Mouse (Mus musculus) forebrain, embryonic 10.5 days (tissue): ENCODE measurements at regions not wholly inside any gene's neighbourhood (a gene's known extent, or its start where the extent isn't known, plus 50 kb on each side); places are given as distances from the start of the nearest gene placed in this dataset.
"Not testable (repeated sequence)": the region's sequence is repeated elsewhere in the genome, so short reads cannot be mapped to it uniquely, and the experiment has no call there.

Source experiments
- DNase-seq: peaks from one replicate; pipeline ENCODE4 v3.0.0-alpha.2; 2017; ENCODE audit warnings: low spot score; ENCODE audit errors: extremely low spot score
- H3K27ac ChIP-seq: fragments of 300-500 bp; sonication (generic); 2 replicates; pipeline ENCODE4 v1.5.1; 2016; ENCODE audit warnings: mild to moderate bottlenecking
- H3K27me3 ChIP-seq: fragments of 300-500 bp; sonication (generic); 2 replicates; pipeline ENCODE4 v1.6.1; 2016; ENCODE audit warnings: mild to moderate bottlenecking; ENCODE audit not compliant: poor library complexity, severe bottlenecking
- H3K36me3 ChIP-seq: fragments of 300-500 bp; sonication (generic); replicated peaks from 2 replicates; pipeline ENCODE4 v1.6.1; 2016; ENCODE audit warnings: mild to moderate bottlenecking, moderate library complexity
- H3K4me1 ChIP-seq: fragments of 300-500 bp; sonication (generic); 2 replicates; pipeline ENCODE4 v1.6.1; 2016
- H3K4me3 ChIP-seq: fragments of 300-500 bp; sonication (generic); 2 replicates; pipeline ENCODE4 v1.5.1; 2016; ENCODE audit warnings: mild to moderate bottlenecking, moderate library complexity
- H3K9me3 ChIP-seq: fragments of 300-500 bp; sonication (generic); 2 replicates; pipeline ENCODE4 v1.6.1; 2016; ENCODE audit warnings: mild to moderate bottlenecking, moderate library complexity
- WGBS: fragments of 180-500 bp; shearing (Covaris S2); methylation state at CpG from one replicate; pipeline ENCODE4 v1.1.7; 2016; 5-methylcytosine and 5-hydroxymethylcytosine counted together

DNA sequence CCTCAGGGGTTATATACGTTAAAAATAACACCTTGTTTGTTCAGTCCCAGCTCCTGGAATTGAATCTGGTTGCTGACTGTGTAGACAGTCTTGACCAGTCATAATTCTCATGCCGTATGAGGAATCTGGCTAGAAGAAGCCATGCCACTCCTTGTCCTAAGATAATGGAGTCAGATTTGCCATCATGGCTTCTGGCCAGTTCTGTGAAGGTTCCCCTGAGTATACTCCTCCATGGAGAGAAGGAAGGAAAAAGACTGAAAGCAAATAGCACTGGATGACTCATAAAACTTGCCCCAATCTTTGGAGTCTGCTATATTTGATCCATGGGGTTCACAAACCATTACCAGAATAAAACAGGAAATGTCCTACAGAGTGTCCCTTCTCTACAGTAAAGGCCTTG lies 208.0 kb downstream of the Fam76b start:
- H3K4me3 ChIP-seq, result no peak overlapping the region
- no peak for DNase-seq
- 90% methylated on average over 2 of the region's 2 CpGs for WGBS
- 0 out of 2 replicates have a peak, but pooled peaks cover 11% of the 10 kb centered on the region for H3K4me1 ChIP-seq
- H3K27me3 ChIP-seq, result no peaks in the 10 kb centered on the region
- no peak overlapping the region for H3K27ac ChIP-seq
- H3K36me3 ChIP-seq, result no peaks in the 10 kb centered on the region
- no peaks in the 10 kb centered on the region for H3K9me3 ChIP-seq

DNA sequence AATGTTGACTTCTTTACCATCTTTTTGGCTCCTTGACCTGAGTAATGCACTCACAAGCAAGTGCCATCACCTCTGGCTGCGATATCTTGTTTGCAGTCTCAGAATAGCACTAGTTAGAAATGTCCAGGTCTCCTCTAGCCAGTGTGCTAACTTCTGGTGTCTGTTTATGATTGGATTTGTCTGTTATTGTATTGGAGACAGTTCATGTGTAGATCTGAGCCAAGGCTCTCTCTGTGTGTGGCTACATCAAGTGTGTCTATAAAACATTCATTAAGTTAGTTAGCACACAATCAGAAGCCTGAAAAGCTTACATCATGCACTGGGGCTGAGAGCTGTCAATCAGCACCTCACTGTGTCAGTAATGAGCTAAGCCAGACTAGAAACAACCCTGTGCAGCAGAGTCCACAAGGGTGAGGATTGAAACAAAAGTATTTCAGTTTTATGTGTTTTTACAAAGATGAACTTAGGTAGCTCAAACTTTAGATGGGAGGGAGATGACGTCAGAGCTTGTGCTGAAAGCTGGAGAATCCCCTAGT lies 214.5 kb downstream of the Fam76b start:
- Histone ChIP-seq H3K4me3 (no peak overlapping the region), H3K27me3 (no peaks in the 10 kb centered on the region), H3K36me3 (no peaks in the 10 kb centered on the region), H3K27ac (no peak overlapping the region), H3K9me3 (no peaks in the 10 kb centered on the region), H3K4me1 (no peaks in the 10 kb centered on the region)
- DNase-seq, result no peak
- 78% methylated on average over 2 of the region's 2 CpGs for WGBS

DNA sequence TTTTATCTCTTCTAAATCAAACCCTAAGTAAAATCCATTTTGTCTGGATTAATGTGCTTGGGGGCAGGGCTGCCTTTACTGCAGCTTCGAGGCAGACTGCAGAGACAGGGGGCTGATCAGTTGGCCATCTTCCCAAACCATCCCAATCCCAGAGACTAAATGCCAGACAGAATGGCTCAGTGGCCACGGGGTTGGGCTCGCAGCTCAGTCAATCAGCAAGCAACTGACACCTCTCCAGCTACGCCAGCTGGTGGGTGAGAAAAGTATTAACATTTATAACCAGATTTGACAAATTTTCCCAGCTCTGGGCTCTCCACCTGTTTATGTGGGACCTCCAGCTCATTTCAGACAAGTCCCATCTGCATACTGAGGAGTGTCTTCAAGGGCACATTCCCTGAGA lies 220.7 kb downstream of the Fam76b start:
- peaks cover 4% of the 10 kb centered on the region for H3K4me1 ChIP-seq
- no peaks in the 10 kb centered on the region for H3K36me3 ChIP-seq
- no peak overlapping the region for H3K27ac ChIP-seq
- no peak overlapping the region for H3K4me3 ChIP-seq
- 83% methylated on average over 4 of the region's 4 CpGs for WGBS
- DNase-seq, result no peak
- no peaks in the 10 kb centered on the region for H3K9me3 ChIP-seq
- no peaks in the 10 kb centered on the region for H3K27me3 ChIP-seq

GRCm38 (mm10) chr9:14053704-14054103 lies 221.2 kb upstream of the Sesn3 start:
- Histone ChIP-seq H3K4me1 (peaks cover 30% of the 10 kb centered on the region), H3K27ac (0 out of 2 replicates have a peak overlapping the region, but pooled peaks have one; percentile 16), H3K4me3 (no peak overlapping the region), H3K9me3 (no peaks in the 10 kb centered on the region), H3K36me3 (no peaks in the 10 kb centered on the region), H3K27me3 (no peaks in the 10 kb centered on the region)
- no peak for DNase-seq
- 49% methylated on average over 2 of the region's 2 CpGs for WGBS

DNA sequence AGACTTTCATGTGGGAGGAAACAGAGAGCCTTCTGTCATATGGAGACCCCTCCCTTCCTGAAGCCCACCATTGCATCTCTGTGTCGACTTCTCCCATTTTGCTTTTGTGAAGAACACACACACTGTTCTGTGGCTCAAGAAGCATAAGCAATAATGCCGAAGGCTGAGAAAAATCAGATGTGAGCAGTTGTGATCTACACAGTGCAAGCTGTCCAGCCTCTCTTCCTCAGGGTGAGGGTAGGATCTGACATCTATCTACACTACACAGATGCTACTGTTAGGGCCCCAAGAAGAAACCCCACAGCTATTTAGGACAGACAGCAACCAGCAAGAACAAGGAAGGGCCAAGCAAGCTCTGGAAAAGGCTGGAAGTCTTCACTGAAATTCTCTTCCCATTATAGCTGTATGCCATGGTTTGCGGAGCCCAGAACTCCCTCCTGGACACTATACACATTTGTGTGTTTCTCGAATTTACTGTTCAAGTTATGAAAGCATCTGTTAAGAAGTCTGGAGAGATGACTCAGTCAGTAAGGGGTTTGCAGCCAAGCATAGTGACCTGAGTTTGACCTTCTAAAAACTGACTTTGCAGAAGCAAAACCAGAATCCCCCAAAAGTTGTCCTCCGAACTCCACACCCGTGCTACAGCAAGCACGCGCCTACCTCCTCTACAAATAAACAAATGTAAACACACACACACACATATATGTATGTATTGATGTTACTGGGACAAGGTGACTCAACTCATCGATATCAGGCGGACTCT lies 218.3 kb upstream of the Sesn3 start:
- Histone ChIP-seq H3K36me3 (no peaks in the 10 kb centered on the region), H3K27ac (no peak overlapping the region), H3K4me3 (no peak overlapping the region), H3K9me3 (no peaks in the 10 kb centered on the region), H3K27me3 (no peaks in the 10 kb centered on the region), H3K4me1 (peaks cover 39% of the 10 kb centered on the region)
- WGBS, result 89% methylated on average over 10 of the region's 10 CpGs
- DNase-seq, result no peak

GRCm38 (mm10) chr9:14058592-14059227 lies 216.2 kb upstream of the Sesn3 start:
- no peak overlapping the region for H3K4me3 ChIP-seq
- WGBS, result 15% methylated on average over 5 of the region's 5 CpGs
- H3K9me3 ChIP-seq, result no peaks in the 10 kb centered on the region
- H3K36me3 ChIP-seq, result no peaks in the 10 kb centered on the region
- H3K4me1 ChIP-seq, result peaks cover 30% of the 10 kb centered on the region
- no peaks in the 10 kb centered on the region for H3K27me3 ChIP-seq
- peak overlapping the region; percentile 35; the same call in 1 of the 2 replicates for H3K27ac ChIP-seq
- DNase-seq, result no peak

DNA sequence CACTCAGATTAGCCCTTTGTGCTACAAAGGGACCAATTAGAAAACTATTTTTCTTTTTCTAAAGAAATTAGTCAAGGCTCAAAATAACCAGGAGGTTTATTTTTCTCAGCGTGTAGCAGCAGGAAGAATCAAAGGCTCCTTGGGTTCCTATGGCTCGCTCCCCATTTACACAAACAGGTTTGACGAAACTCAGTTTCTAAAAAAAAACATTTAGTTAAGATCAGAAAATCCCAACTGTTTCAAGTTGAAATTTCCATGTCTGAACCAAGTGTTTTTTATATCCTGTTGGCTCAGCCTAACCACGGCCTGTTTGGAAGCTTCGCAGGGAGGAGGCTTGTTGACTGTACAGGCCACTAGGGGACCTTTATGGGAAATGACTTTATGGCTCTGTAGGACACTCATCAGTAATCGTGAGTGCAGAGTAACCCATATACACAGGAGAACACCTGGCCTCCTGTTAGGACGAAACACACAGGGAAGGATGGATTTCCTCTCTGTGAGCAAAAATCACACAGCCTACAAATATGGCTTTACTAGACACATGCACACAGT lies 215.6 kb upstream of the Sesn3 start:
- no peaks in the 10 kb centered on the region for H3K9me3 ChIP-seq
- H3K27me3 ChIP-seq, result no peaks in the 10 kb centered on the region
- DNase-seq, result no peak
- 38% methylated on average over 7 of the region's 7 CpGs for WGBS
- H3K4me3 ChIP-seq, result no peak overlapping the region
- peaks cover 24% of the 10 kb centered on the region for H3K4me1 ChIP-seq
- no peaks in the 10 kb centered on the region for H3K36me3 ChIP-seq
- H3K27ac ChIP-seq, result peak overlapping the region; percentile 35; the same call in 1 of the 2 replicates

- no peak for DNase-seq
- 98% methylated on average over 2 of the region's 2 CpGs for WGBS
These were observed 214.6 kb upstream of the Sesn3 start for GRCm38 (mm10) chr9:14060257-14060656.

GRCm38 (mm10) chr9:14061389-14061788 lies 213.5 kb upstream of the Sesn3 start:
- Histone ChIP-seq H3K27me3 (no peaks in the 10 kb centered on the region), H3K36me3 (no peaks in the 10 kb centered on the region), H3K9me3 (peaks cover 19% of the 10 kb centered on the region), H3K27ac (no peak overlapping the region), H3K4me3 (no peak overlapping the region), H3K4me1 (peaks cover 24% of the 10 kb centered on the region)
- WGBS, result 84% methylated on average over 5 of the region's 5 CpGs
- no peak for DNase-seq

More at GRCm38 (mm10) chr9:14060257-14060656, 214.6 kb upstream of the Sesn3 start:
- peaks cover 24% of the 10 kb centered on the region for H3K4me1 ChIP-seq
- no peak overlapping the region for H3K27ac ChIP-seq
- H3K9me3 ChIP-seq, result peaks cover 8% of the 10 kb centered on the region
- no peaks in the 10 kb centered on the region for H3K27me3 ChIP-seq
- no peaks in the 10 kb centered on the region for H3K36me3 ChIP-seq
- no peak overlapping the region for H3K4me3 ChIP-seq

- Histone ChIP-seq H3K9me3 (peaks cover 22% of the 10 kb centered on the region), H3K27me3 (no peaks in the 10 kb centered on the region), H3K36me3 (no peaks in the 10 kb centered on the region), H3K4me3 (no peak overlapping the region), H3K4me1 (peaks cover 24% of the 10 kb centered on the region), H3K27ac (no peak overlapping the region)
- WGBS, result 87% methylated on average over 9 of the region's 9 CpGs
- no peak for DNase-seq
These were observed 213.0 kb upstream of the Sesn3 start for GRCm38 (mm10) chr9:14061840-14062239.

- peaks cover 19% of the 10 kb centered on the region for H3K4me1 ChIP-seq
- peaks cover 22% of the 10 kb centered on the region for H3K9me3 ChIP-seq
- H3K27ac ChIP-seq, result no peak overlapping the region
- 93% methylated on average over 1 of the region's 1 CpGs for WGBS
- no peak overlapping the region for H3K4me3 ChIP-seq
- no peaks in the 10 kb centered on the region for H3K27me3 ChIP-seq
- DNase-seq, result no peak
- H3K36me3 ChIP-seq, result no peaks in the 10 kb centered on the region
These were observed 212.2 kb upstream of the Sesn3 start for GRCm38 (mm10) chr9:14062706-14063105.

DNA sequence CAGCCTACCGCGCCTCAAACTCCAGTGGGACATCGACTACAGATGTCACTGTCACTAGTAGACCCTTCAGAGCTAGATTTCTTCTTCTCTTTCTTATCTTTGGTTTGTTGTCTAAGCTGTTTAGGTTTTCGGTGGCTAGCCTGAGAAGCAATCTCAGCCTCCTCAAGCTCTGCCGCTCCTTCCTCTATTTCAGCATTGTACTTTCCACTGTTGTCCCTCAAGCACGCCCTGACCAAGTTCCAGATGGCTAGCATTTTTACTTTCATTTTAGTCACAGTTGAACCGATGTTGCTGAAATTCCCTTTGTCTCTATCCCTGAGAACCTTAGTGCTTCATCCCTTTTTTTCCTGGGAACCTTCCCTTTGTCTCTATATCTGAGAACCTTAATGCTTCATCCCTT lies 208.1 kb upstream of the Sesn3 start:
- H3K36me3 ChIP-seq, DNase-seq, H3K27ac ChIP-seq, H3K27me3 ChIP-seq, H3K4me1 ChIP-seq, H3K4me3 ChIP-seq: not testable (repeated sequence)
- WGBS, result 93% methylated on average over 7 of the region's 7 CpGs
- peaks cover 22% of the 10 kb centered on the region for H3K9me3 ChIP-seq

- 96% methylated on average over 6 of the region's 6 CpGs for WGBS
- no peaks in the 10 kb centered on the region for H3K27me3 ChIP-seq
- DNase-seq, result no peak
- H3K36me3 ChIP-seq, result no peaks in the 10 kb centered on the region
- H3K27ac ChIP-seq, result no peak overlapping the region
- H3K9me3 ChIP-seq, result peaks cover 22% of the 10 kb centered on the region
- H3K4me3 ChIP-seq, result no peak overlapping the region
- no peaks in the 10 kb centered on the region for H3K4me1 ChIP-seq
These were observed 205.8 kb upstream of the Sesn3 start for GRCm38 (mm10) chr9:14069076-14069475.
